Mouse (Mus musculus): ENCODE data around the gene Neurl4.
"Not testable (repeated sequence)": the region's sequence is repeated elsewhere in the genome, so short reads cannot be mapped to it uniquely, and the experiment has no call there.

The Neurl4 gene

GRCm38 (mm10) chr11:69900471-69901405 lies at the start of gene Neurl4, which contains the start of gene 2810408A11Rik:
Gene Neurl4, plus strand, starts transcription at chr11:69901072.
Gene 2810408A11Rik, minus strand, starts transcription at chr11:69900987.
- peak; percentile 87 to 93 for DNase-seq

- no peak for DNase-seq
Measured at GRCm38 (mm10) chr11:69853994-69854393, 46.9 kb upstream of the Neurl4 start.

- DNase-seq = no peak
Measured at GRCm38 (mm10) chr11:69854680-69855079, 46.2 kb upstream of the Neurl4 start.

GRCm38 (mm10) chr11:69855347-69855746 lies 45.5 kb upstream of the Neurl4 start:
- peak; percentile 73 to 80 for DNase-seq

- DNase-seq = peak; percentile 51 to 70
Measured at GRCm38 (mm10) chr11:69858113-69858998, 42.5 kb upstream of the Neurl4 start, which contains the start of gene Tnk1. Gene Tnk1, minus strand, starts transcription at chr11:69858730.

GRCm38 (mm10) chr11:69863729-69864128 lies 37.1 kb upstream of the Neurl4 start:
- not testable (repeated sequence) for DNase-seq

- no peak for DNase-seq
Measured at GRCm38 (mm10) chr11:69864138-69864860, 36.6 kb upstream of the Neurl4 start.

- DNase-seq = no peak
Measured at GRCm38 (mm10) chr11:69865561-69865960, 35.3 kb upstream of the Neurl4 start.

GRCm38 (mm10) chr11:69867335-69867734 lies 33.5 kb upstream of the Neurl4 start:
- DNase-seq = no peak

GRCm38 (mm10) chr11:69870289-69871069 lies 30.4 kb upstream of the Neurl4 start:
- DNase-seq = no peak

GRCm38 (mm10) chr11:69871822-69872221 lies 29.1 kb upstream of the Neurl4 start:
- no peak for DNase-seq

- DNase-seq = no peak
Measured at GRCm38 (mm10) chr11:69872451-69872850, 28.4 kb upstream of the Neurl4 start.

GRCm38 (mm10) chr11:69876186-69876585 lies 24.7 kb upstream of the Neurl4 start:
- DNase-seq = peak; percentile 52 to 70

- DNase-seq = peak; percentile 92 to 94
Measured at GRCm38 (mm10) chr11:69876867-69877266, 24.0 kb upstream of the Neurl4 start.

GRCm38 (mm10) chr11:69877878-69878277 lies 23.0 kb upstream of the Neurl4 start, which contains the start of gene Tmem95:
Gene Tmem95, minus strand, starts transcription at chr11:69878018.
- no peak for DNase-seq

- DNase-seq = no peak
Measured at GRCm38 (mm10) chr11:69878399-69878798, 22.5 kb upstream of the Neurl4 start.

- DNase-seq = no peak
Measured at GRCm38 (mm10) chr11:69878952-69879351, 21.9 kb upstream of the Neurl4 start.

GRCm38 (mm10) chr11:69879711-69880110 lies 21.2 kb upstream of the Neurl4 start:
- peak in 1 of 2 experiments; percentile 28 for DNase-seq

GRCm38 (mm10) chr11:69880506-69880852 lies 20.4 kb upstream of the Neurl4 start:
- peak; percentile 83 to 90 for DNase-seq

- DNase-seq = peak; percentile 91 to 95
Measured at GRCm38 (mm10) chr11:69880853-69881603, 19.8 kb upstream of the Neurl4 start, which contains the start of gene Kctd11. Gene Kctd11, minus strand, starts transcription at chr11:69881406.
